Mouse (Mus musculus): ENCODE measurements around the gene Orai3.

- no peak for TF ChIP-seq CTCF (IDR thresholded peaks at IDR 0.05; ENCODE audit: extremely low read depth, insufficient read length, insufficient replicate concordance, low read depth, low read length)
- no peak for TF ChIP-seq POLR2A (IDR thresholded peaks at IDR 0.05; ENCODE audit: low read depth, low read length)
Observed at GRCm38 (mm10) chr7:127752069-127752468, 17.5 kb upstream of the Orai3 start.

All from small intestine, adult 2 months (tissue).